Mouse (Mus musculus) lung, adult 2 months (tissue): ENCODE data around the gene Dnajc5. TPM values are rescaled to one million over a fixed set of nuclear protein-coding genes. Genes with fewer than 3 reads are reported as not detected.
"Not testable (repeated sequence)": the region's sequence is repeated elsewhere in the genome, so short reads cannot be mapped to it uniquely, and the experiment has no call there.

Experiments
- DNase-seq: peaks from one replicate; pipeline ENCODE4 v3.0.0; 2022
- H3K4me1 ChIP-seq: fragments of 200-500 bp; 2 replicates; pipeline ENCODE4 v1.6.1; 2011; ENCODE audit warnings: low read length; ENCODE audit not compliant: control insufficient read depth, insufficient read depth
- H3K4me3 ChIP-seq: fragments of 200-500 bp; replicated peaks from 2 replicates; pipeline ENCODE3; 2011; ENCODE audit warnings: low read depth, mild to moderate bottlenecking, control low read depth, low read length; ENCODE audit errors: extremely low read depth
- CTCF ChIP-seq: fragments of 200-500 bp; IDR thresholded peaks from 2 replicates; pipeline ENCODE4 v1.5.1; 2011; ENCODE audit warnings: mild to moderate bottlenecking, low read length, control low read depth; ENCODE audit not compliant: insufficient read depth
- POLR2A ChIP-seq: fragments of 200-500 bp; IDR thresholded peaks from 2 replicates; pipeline ENCODE4 v1.6.1; 2011; ENCODE audit warnings: low read depth, mild to moderate bottlenecking, control low read depth, low read length, borderline replicate concordance; ENCODE audit errors: extremely low read depth
- WGBS: fragments of 180-500 bp; shearing (Covaris S2); methylation state at CpG from one replicate; pipeline ENCODE4 v1.1.7; 2018; 5-methylcytosine and 5-hydroxymethylcytosine counted together
- polyA plus RNA-seq: library from polyadenylated mRNA; depleted of rRNA; stranded (reverse); fragments of >200 nt; gene quantifications from 2 replicates; pipeline ENCODE4 v1.2.3, GENCODE M21; 2012

Dnajc5 gene
- polyA plus RNA-seq, 1 experiment, result 76.4 TPM

DNA sequence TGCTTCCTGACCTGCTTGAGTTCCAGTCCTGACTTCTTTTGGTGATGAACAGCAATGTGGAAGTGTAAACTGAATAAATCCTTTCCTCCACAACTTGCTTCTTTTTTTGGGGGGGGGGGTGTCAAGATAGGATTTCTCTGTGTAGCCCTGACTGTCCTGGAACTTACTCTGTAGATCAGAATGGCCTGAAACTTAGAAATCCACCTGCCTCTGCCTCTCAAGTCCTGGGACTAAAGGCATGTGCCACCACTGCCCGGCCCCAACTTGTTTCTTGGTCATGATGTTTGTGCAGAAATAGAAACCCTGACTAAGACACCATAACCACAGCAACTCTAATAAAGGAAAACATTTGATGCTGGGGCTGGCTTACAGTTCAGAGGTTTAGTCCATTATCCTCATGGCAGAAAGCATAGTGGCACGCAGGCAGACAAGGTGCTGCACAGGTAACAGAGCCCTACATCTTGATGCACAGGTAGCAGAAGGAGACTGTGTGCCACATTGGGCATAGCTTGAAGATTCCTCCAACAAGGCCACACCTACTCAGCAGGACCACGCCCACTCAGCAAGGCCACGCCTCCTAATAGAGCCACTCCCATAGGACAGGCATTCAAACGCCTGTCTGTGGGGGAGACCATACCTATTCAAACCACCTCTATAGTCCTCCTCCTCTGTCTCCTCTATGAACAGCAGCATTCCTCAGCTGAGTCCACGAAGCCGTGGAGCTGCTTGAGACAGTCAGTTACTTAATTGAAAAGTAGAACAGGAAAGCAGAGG lies 28.7 kb upstream of the Dnajc5 start:
- TF ChIP-seq POLR2A, result no peak
- TF ChIP-seq CTCF, result no peak
- Histone ChIP-seq H3K4me1 (no peaks in the 10 kb centered on the region), H3K4me3 (no peak overlapping the region)
- DNase-seq, result no peak
- whole genome bisulfite sequencing, result 28% methylated on average over 7 of the region's 7 CpGs

DNA sequence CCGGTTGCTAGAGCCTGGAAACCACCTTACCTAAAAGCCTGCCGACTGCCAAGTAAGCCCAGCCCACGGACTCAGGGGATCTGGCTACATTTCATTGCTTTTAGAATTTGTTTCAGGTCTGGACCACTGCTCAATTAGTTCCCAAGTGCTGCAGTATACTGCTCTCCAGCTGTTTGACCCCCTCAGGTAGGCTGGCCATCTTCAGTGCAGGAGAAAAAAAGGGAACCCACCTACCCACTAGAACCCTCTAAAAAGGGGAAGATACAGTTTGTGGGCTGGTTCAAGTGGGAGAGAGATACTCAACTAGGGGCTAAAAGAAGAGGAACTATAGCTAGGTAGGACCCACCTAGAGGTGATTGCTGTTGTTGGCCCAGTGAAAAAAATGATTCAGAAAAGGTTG lies 28.1 kb upstream of the Dnajc5 start:
- 44% methylated on average over 3 of the region's 3 CpGs for WGBS
- no peak overlapping the region for H3K4me3 ChIP-seq
- no peaks in the 10 kb centered on the region for H3K4me1 ChIP-seq
- TF ChIP-seq POLR2A, result no peak
- no peak for TF ChIP-seq CTCF
- no peak for DNase-seq

DNA sequence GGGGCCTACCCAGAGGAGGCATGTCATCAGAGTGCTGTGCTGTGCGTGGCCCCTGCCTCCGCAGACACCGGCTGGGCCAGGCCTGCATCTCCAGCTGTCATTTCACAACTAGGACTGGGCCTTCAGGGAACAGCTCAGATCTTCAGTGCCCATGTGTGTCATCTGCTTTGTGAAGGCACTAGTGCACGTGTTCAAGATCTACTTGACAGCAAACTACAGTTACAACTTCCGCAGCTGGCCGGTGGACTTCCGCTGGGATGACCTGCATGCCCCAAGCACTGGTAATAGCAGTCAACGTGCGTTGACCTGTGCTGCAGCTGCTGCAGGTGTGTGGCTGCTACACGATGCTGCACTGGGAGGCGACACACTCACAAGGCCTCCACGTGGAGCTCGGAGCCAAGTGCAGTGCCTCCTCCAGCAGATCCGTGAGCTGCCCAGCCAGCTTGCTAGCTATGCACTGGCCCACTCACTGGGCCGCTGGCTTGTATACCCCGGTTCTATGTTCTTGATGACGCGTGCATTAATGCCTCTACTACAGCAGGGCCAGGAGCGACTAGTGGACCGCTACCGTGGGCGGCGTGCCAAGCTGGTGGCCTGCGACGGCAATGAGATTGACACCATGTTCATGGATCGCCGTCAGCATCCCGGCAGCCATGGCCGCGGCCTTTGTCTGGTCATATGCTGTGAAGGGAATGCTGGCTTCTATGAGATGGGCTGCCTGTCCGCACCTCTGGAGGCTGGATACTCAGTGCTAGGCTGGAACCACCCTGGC lies 26.9 kb upstream of the Dnajc5 start, which contains the start of gene Abhd16b:
Gene Abhd16b (plus strand): TSS at position 51 of the 772 bp plus-strand sequence.
- no peak for DNase-seq
- TF ChIP-seq CTCF (no peak), POLR2A (no peak)
- Histone ChIP-seq H3K4me1 (0 out of 2 replicates have a peak, but pooled peaks cover 2% of the 10 kb centered on the region), H3K4me3 (no peak within 1 kb of the TSS)
- 85% methylated on average over 31 of the region's 31 CpGs for WGBS

GRCm38 (mm10) chr2:181494266-181494945 lies 25.9 kb upstream of the Dnajc5 start:
- no peak for TF ChIP-seq POLR2A
- no peak for TF ChIP-seq CTCF
- Histone ChIP-seq H3K4me3 (no peak overlapping the region), H3K4me1 (0 out of 2 replicates have a peak, but pooled peaks cover 2% of the 10 kb centered on the region)
- DNase-seq, result no peak
- 64% methylated on average over 26 of the region's 26 CpGs for WGBS

GRCm38 (mm10) chr2:181495845-181496244 lies 24.4 kb upstream of the Dnajc5 start:
- not testable (repeated sequence) for DNase-seq, H3K4me1 ChIP-seq, H3K4me3 ChIP-seq
- 39% methylated on average over 8 of the region's 8 CpGs for WGBS

- 0 out of 2 replicates have a peak, but pooled peaks cover 2% of the 10 kb centered on the region for H3K4me1 ChIP-seq
- 9% methylated on average over 8 of the region's 8 CpGs for WGBS
- H3K4me3 ChIP-seq, result peak overlapping the region; percentile 72
- peak; percentile 50 for DNase-seq
- no peak for TF ChIP-seq POLR2A
- peak; percentile 68 for TF ChIP-seq CTCF
Observed at GRCm38 (mm10) chr2:181496281-181496680, 24.0 kb upstream of the Dnajc5 start.

GRCm38 (mm10) chr2:181496831-181497547 lies 23.3 kb upstream of the Dnajc5 start, which contains the start of gene Tpd52l2:
TSS of gene Tpd52l2 (plus strand) at chr2:181497142.
- under 1% methylated on average over 46 of the region's 46 CpGs for WGBS
- 0 out of 2 replicates have a peak, but pooled peaks cover 2% of the 10 kb centered on the region for H3K4me1 ChIP-seq
- peak within 1 kb of the TSS; percentile 80 for H3K4me3 ChIP-seq
- peak; percentile 83; the same call in 1 of the 2 replicates for TF ChIP-seq POLR2A
- no peak for TF ChIP-seq CTCF
- DNase-seq, result peak; percentile 84

GRCm38 (mm10) chr2:181497548-181497875 lies 22.8 kb upstream of the Dnajc5 start:
- TF ChIP-seq POLR2A, result no peak
- TF ChIP-seq CTCF, result no peak
- under 1% methylated on average over 12 of the region's 12 CpGs for WGBS
- peak; percentile 60 for DNase-seq
- Histone ChIP-seq H3K4me1 (0 out of 2 replicates have a peak, but pooled peaks cover 2% of the 10 kb centered on the region), H3K4me3 (peak overlapping the region; percentile 80)

DNA sequence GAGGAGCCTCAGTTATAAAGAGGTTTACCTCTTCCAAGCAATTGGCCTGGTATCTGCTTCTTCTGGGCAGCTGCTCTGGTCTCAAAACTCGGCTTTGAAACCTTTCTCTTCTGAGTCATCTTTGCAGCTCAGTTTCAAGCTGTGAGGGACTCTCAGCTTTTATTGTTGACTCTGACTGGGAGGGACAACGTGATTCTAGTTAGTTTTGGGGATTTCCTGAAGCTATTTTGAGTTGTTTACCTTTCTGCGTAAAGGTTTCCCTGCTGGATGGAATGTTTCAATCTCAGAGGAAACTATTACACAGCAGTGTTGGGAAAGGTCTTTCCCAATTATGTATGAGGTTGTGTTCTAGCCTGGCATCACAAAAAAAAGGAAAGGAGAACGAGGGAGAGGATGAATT lies 21.6 kb upstream of the Dnajc5 start:
- no peak overlapping the region for H3K4me3 ChIP-seq
- TF ChIP-seq CTCF (no peak), POLR2A (no peak)
- 0 out of 2 replicates have a peak, but pooled peaks cover 2% of the 10 kb centered on the region for H3K4me1 ChIP-seq
- 42% methylated on average over 4 of the region's 4 CpGs for WGBS
- DNase-seq, result no peak
